Mouse (Mus musculus): Measurements from ENCODE around the gene Otud7b. TPM values are rescaled to one million over a fixed set of nuclear protein-coding genes. Genes with fewer than 3 reads are reported as not detected.
A peak's percentile ranks its signal among the peaks of the same experiment; 100 is the strongest.

Gene Otud7b
- polyA plus RNA-seq, 1 experiment from 2014 or later: 7.7 TPM

DNA sequence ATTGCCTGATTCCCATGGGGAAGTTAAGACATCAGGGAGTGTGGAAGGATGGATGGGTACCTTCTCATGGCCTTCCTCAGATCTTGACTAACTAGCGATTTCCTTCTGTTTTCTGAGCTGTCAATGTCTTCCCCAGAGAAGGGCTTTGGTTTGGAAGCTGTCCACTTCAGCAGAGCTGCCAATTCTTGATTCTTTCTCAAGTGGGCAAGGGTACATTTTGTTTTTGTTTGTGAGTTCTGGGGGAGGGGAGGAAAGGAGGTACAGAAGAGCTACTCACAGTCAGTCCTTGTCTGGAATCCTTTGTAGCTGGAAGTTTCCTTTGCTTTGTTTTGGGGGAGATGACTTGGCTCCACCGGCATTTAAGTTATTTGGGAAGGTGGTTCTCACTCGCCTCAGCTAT, 8.9 kb downstream of the Otud7b start:
- H3K4me3 ChIP-seq: no peak overlapping the region
- H3K27me3 ChIP-seq (replicated peaks): no peaks in the 10 kb centered on the region
- H3K36me3 ChIP-seq (replicated peaks): no peaks in the 10 kb centered on the region
- no peak overlapping the region for H3K9ac ChIP-seq
- H3K4me1 ChIP-seq: no peaks in the 10 kb centered on the region
- no peak overlapping the region for H3K27ac ChIP-seq
- no peak overlapping the region for H3K4me2 ChIP-seq
- no peaks in the 10 kb centered on the region for H3K9me3 ChIP-seq
- no peak for ATAC-seq (replicated peaks)
- WGBS: 75% methylated on average over 3 of the region's 3 CpGs

DNA sequence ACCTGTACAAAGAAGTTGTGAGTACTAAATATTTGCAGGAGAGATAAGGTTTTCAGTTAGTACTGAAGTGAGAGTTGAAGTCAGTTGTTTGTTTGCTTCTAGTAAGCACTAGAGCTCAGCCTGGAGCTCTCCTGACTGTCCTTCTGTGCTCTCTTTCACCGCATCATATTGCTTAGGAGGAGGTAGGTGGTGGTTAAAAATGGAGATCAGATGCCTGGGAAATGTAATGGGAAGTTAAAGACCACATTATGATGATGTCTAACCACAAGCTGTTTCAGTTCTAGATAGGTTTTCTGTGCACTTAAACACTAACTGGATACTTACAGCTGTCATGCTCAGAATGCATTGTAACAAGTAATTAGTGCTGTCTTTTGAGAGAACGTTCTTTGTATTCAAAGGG, 13.8 kb downstream of the Otud7b start:
- H3K4me2 ChIP-seq: no peak overlapping the region
- H3K27me3 ChIP-seq (replicated peaks): no peaks in the 10 kb centered on the region
- H3K9ac ChIP-seq: no peak overlapping the region
- no peaks in the 10 kb centered on the region for H3K9me3 ChIP-seq
- no peak overlapping the region for H3K27ac ChIP-seq
- no peak overlapping the region for H3K4me3 ChIP-seq
- 78% methylated on average over 2 of the region's 2 CpGs for WGBS
- ATAC-seq (replicated peaks): no peak
- no peaks in the 10 kb centered on the region for H3K4me1 ChIP-seq
- H3K36me3 ChIP-seq (replicated peaks): no peaks in the 10 kb centered on the region

DNA sequence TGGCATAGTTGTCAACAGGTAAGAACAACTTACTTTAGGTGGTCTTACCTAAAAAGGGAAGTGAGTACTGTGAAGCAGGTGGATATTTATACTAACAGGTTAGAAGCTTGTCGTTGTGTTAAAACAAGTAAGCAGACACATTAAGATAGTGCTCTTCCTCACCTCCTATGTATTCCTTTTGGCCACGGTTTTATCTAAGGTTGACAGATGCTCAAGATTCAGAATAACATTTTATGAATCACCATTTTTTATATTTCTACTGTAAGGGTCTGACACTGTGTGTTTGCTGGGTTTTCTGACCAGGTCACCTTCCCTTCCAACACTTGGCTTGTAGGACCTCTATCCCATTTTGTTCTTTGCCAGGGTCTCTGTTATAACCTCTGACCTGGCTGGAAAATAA, 14.4 kb downstream of the Otud7b start:
- no peaks in the 10 kb centered on the region for H3K4me1 ChIP-seq
- 96% methylated on average over 2 of the region's 2 CpGs for WGBS
- no peaks in the 10 kb centered on the region for H3K9me3 ChIP-seq
- no peak overlapping the region for H3K4me3 ChIP-seq
- no peaks in the 10 kb centered on the region for H3K36me3 ChIP-seq (replicated peaks)
- H3K4me2 ChIP-seq: no peak overlapping the region
- H3K27ac ChIP-seq: no peak overlapping the region
- no peak overlapping the region for H3K9ac ChIP-seq
- no peaks in the 10 kb centered on the region for H3K27me3 ChIP-seq (replicated peaks)
- no peak for ATAC-seq (replicated peaks)

DNA sequence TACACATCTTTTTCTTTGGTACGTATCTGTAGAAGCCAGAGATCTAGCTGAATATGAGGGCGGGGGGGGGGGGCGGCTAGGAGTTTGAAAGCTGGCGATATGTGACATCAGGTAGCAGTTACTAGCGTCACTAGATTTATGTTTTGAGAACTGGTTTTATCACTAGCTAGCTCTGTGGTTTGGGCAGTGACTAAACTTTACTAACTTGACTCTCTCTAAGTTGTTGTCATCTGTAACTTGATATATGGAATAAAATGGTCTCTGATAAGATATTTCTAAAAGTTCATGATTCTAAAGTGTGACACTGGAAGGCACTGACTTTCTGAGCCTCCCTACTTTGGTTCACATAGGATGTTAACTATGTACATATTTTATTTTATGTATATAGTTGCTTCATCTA, 19.9 kb downstream of the Otud7b start:
- Histone ChIP-seq H3K27ac (no peak overlapping the region), H3K4me2 (no peak overlapping the region)
- WGBS: 94% methylated on average over 5 of the region's 5 CpGs

DNA sequence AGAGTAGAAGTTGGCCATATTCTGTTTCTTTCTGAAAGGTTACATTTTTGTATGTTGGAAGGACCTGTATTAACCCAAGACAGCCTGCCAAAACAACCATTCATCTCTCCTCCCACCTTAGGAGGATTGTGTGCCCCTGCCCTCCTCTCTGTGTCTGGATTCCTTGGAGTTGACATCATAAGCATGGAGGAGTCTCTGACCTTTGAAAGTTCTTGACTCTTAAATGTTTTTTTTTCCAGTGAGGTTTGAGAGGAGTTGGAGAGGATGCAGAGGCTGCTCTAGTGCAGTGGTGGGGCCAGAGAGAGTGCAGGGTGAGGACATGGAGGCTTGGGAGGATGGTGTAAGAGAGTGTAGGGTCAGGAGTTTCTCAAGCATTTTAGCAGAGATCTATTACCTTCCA, 23.8 kb downstream of the Otud7b start:
- Histone ChIP-seq H3K9me3 (no peaks in the 10 kb centered on the region), H3K4me2 (no peak overlapping the region), H3K4me3 (no peak overlapping the region), H3K9ac (no peak overlapping the region), H3K36me3 (replicated peaks) (no peaks in the 10 kb centered on the region), H3K27ac (no peak overlapping the region), H3K4me1 (no peaks in the 10 kb centered on the region), H3K27me3 (replicated peaks) (no peaks in the 10 kb centered on the region)
- ATAC-seq (replicated peaks): no peak

More for the DNA sequence above, 19.9 kb downstream of the Otud7b start:
- H3K9me3 ChIP-seq: no peaks in the 10 kb centered on the region
- no peaks in the 10 kb centered on the region for H3K27me3 ChIP-seq (replicated peaks)
- no peak for ATAC-seq (replicated peaks)
- no peak overlapping the region for H3K4me3 ChIP-seq
- H3K4me1 ChIP-seq: no peaks in the 10 kb centered on the region
- H3K9ac ChIP-seq: no peak overlapping the region
- no peaks in the 10 kb centered on the region for H3K36me3 ChIP-seq (replicated peaks)

DNA sequence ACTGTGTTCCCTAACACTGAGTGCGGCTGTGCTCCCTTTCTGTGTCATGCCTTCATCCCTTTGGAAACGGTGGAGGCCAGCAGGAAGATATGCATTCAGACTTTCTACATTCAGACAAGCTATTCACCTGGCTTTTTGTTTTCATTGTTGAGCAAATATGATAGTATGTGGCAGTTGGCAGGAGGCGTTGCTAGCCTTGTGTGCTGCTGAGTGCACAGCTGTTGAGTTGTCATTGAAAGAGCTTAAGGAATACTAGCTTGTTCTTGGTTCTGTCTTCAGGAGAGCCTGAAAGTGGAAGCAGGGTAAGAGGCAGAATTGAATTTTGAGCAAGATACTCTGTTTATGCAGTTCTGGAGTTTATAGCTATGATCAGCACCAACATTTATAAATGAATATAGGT, 28.2 kb downstream of the Otud7b start:
- no peak for ATAC-seq (replicated peaks)
- Histone ChIP-seq H3K36me3 (replicated peaks) (no peaks in the 10 kb centered on the region), H3K4me3 (no peak overlapping the region), H3K9me3 (no peaks in the 10 kb centered on the region), H3K9ac (no peak overlapping the region), H3K4me2 (no peak overlapping the region), H3K27ac (no peak overlapping the region), H3K4me1 (no peaks in the 10 kb centered on the region), H3K27me3 (replicated peaks) (no peaks in the 10 kb centered on the region)
- 78% methylated on average over 3 of the region's 3 CpGs for WGBS

DNA sequence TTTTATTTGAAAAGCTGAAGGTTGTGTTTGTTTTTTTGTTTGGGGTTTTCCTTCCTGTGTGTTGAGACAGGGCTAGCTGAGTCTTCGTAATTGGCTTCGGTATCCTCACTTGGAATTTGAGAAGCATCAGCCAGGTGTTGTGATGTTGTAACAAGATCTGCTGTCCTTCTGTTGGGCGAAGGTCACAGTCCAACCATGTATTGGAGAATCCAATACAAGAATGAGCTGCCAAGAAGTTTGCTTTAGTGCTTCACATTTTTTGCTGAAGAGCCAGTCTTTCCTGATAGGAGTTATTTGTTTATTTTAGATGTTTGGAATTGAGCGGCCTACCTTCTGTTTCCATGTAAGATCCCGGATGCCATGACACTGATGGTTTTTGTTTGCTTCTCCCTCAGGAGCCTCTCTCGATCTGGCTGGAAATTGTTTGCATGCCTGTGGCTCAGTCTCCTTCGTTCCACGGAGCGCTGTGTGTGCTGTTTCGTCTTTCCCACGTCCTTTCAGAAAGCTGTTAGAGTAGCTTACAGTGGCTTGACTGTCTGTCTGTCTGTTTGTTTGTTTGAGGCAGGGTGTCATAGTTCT, 29.1 kb downstream of the Otud7b start:
- 75% methylated on average over 11 of the region's 11 CpGs for WGBS
- H3K9ac ChIP-seq: no peak overlapping the region
- no peaks in the 10 kb centered on the region for H3K9me3 ChIP-seq
- no peaks in the 10 kb centered on the region for H3K27me3 ChIP-seq (replicated peaks)
- no peak overlapping the region for H3K27ac ChIP-seq
- H3K4me1 ChIP-seq: no peaks in the 10 kb centered on the region
- H3K4me3 ChIP-seq: no peak overlapping the region
- H3K36me3 ChIP-seq (replicated peaks): no peaks in the 10 kb centered on the region
- H3K4me2 ChIP-seq: no peak overlapping the region
- no peak for ATAC-seq (replicated peaks)

DNA sequence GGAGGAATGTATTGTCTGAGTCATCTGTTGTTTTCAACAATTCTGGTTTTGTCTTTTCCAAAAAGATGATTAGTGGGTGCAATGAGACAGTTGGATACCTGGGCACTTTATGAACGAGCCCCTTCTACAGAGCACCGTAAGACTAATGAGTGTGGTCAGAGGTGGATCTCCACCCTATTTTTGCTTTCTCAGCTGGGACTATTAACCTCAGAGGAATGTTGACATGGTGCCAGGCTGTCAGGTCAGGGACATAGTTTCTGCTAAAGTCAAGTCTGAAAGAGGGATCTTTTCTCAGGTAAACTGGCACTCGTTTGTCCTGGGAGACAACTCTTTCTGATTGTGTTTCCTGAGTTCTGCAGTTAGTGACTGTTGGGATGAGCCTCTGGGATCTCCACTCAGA, 30.7 kb downstream of the Otud7b start:
- Histone ChIP-seq H3K9me3 (no peaks in the 10 kb centered on the region), H3K4me2 (no peak overlapping the region), H3K27ac (no peak overlapping the region), H3K9ac (no peak overlapping the region), H3K36me3 (replicated peaks) (no peaks in the 10 kb centered on the region), H3K27me3 (replicated peaks) (no peaks in the 10 kb centered on the region), H3K4me1 (no peaks in the 10 kb centered on the region), H3K4me3 (no peak overlapping the region)
- ATAC-seq (replicated peaks): no peak
- WGBS: 86% methylated on average over 3 of the region's 3 CpGs

DNA sequence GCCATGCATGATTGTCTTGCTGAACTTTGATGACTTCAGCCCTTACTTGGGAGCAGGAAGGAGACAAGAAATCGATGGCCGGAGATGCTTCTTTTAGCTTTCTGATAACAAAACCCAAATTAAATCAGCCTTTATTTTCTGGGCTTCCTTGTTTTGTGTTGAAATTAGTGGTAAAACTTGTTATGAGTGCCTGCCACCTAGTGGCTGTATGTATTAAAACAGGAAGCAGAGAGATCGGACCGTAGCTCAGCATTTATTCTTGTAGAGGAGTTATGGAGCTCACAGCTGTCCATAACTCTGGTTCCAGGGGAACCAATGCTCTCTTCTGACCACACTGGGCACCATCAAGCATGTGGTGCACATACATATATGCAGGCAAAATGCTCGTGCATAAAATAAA, 43.6 kb downstream of the Otud7b start:
- 15% methylated on average over 5 of the region's 5 CpGs for WGBS
- ATAC-seq (replicated peaks): 0 out of 2 replicates have a peak, but pooled peaks have one; percentile 56
- H3K9me3 ChIP-seq: no peaks in the 10 kb centered on the region
- no peaks in the 10 kb centered on the region for H3K27me3 ChIP-seq (replicated peaks)
- H3K4me2 ChIP-seq: no peak overlapping the region
- peak overlapping the region; percentile 22; the same call in 1 of the 2 replicates for H3K9ac ChIP-seq
- 0 out of 2 replicates have a peak overlapping the region, but pooled peaks have one; percentile 20 for H3K27ac ChIP-seq
- H3K36me3 ChIP-seq (replicated peaks): peaks cover 7% of the 10 kb centered on the region
- no peak overlapping the region for H3K4me3 ChIP-seq
- H3K4me1 ChIP-seq: no peaks in the 10 kb centered on the region

DNA sequence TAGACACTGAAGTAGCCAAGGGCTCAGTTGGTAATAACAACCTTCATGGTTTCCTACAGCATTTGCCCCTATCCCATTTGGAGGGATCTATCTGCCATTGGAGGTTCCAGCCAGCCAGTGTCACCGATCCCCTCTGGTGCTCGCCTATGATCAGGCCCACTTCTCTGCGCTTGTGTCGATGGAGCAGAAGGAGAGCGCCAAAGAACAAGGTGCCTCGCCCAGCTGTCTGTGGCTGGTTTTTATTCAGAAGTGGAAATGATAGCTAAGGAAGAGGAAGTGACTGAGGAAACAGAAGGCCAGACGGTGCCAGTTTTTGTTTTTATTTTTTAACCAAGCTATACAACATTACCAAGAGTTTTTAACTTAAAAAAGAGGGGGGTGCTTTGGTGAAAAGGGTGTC, 47.5 kb downstream of the Otud7b start:
- H3K4me3 ChIP-seq: no peak overlapping the region
- 87% methylated on average over 7 of the region's 7 CpGs for WGBS
- no peak for ATAC-seq (replicated peaks)
- H3K9ac ChIP-seq: no peak overlapping the region
- no peak overlapping the region for H3K27ac ChIP-seq
- H3K36me3 ChIP-seq (replicated peaks): peaks cover 14% of the 10 kb centered on the region; the same call in 1 of the 2 replicates
- no peaks in the 10 kb centered on the region for H3K9me3 ChIP-seq
- no peaks in the 10 kb centered on the region for H3K27me3 ChIP-seq (replicated peaks)
- H3K4me2 ChIP-seq: no peak overlapping the region
- no peaks in the 10 kb centered on the region for H3K4me1 ChIP-seq

DNA sequence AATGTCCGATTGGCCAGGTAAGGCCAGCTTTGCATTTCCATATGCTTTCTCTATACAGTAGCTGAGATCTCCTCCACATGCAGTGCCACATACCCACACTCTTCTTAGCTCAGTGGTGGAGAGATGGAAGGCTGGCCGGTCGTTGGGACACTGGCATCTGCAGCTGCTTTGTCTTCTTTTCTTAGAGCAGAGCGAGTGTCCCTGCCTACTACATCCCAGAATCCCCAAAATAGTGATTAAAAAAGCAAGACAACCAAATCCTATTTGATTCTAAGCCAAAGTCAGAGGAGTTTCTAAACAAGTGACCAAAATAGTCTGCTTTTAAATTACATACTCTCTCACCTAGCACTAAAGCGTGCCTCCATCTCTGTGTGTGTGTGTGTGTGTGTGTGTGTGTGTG, 48.3 kb downstream of the Otud7b start:
- no peak overlapping the region for H3K4me3 ChIP-seq
- no peak for ATAC-seq (replicated peaks)
- H3K4me1 ChIP-seq: no peaks in the 10 kb centered on the region
- no peak overlapping the region for H3K27ac ChIP-seq
- WGBS: 92% methylated on average over 5 of the region's 5 CpGs
- no peak overlapping the region for H3K9ac ChIP-seq
- H3K27me3 ChIP-seq (replicated peaks): no peaks in the 10 kb centered on the region
- peaks cover 14% of the 10 kb centered on the region; the same call in 1 of the 2 replicates for H3K36me3 ChIP-seq (replicated peaks)
- no peaks in the 10 kb centered on the region for H3K9me3 ChIP-seq
- no peak overlapping the region for H3K4me2 ChIP-seq

DNA sequence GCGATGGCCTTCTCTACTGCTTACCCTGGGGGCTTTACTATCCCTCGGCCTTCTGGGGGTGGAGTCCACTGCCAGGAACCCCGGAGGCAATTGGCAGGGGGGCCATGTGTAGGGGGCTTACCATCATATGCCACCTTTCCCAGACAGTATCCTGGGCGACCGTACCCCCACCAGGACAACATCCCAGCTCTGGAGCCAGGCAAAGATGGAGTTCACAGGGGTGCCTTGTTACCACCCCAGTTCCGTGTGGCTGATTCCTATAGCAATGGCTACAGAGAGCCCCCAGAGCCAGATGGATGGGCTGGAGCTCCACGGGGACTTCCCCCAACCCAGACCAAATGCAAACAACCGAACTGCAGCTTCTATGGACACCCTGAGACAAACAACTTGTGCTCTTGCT, 51.2 kb downstream of the Otud7b start:
- H3K4me1 ChIP-seq: peaks cover 2% of the 10 kb centered on the region
- no peak overlapping the region for H3K27ac ChIP-seq
- peaks cover 14% of the 10 kb centered on the region; the same call in 1 of the 2 replicates for H3K36me3 ChIP-seq (replicated peaks)
- H3K4me3 ChIP-seq: no peak overlapping the region
- no peak overlapping the region for H3K9ac ChIP-seq
- H3K9me3 ChIP-seq: no peaks in the 10 kb centered on the region
- WGBS: 87% methylated on average over 8 of the region's 8 CpGs
- no peak for ATAC-seq (replicated peaks)
- H3K4me2 ChIP-seq: no peak overlapping the region
- no peaks in the 10 kb centered on the region for H3K27me3 ChIP-seq (replicated peaks)

DNA sequence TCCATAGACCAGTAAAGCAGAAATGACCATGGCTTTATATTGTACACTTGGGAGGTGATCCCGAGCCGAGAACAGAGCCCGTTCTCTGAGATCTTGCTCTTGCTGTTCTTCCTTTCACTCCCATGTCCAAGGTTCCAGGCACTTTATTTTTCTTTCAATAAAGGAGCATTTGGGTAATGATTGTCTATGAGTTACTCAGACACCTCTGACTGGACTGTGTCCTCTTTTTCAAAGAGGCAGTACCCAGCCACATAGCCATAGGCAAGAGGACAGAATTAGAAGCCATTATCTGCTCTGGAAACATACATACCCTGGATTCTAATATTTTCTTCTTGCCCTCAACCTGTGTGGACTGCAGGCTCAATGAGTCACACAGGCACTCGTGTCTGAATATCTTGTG, 55.5 kb downstream of the Otud7b start:
- Histone ChIP-seq H3K4me1 (peaks cover 24% of the 10 kb centered on the region), H3K36me3 (replicated peaks) (peaks cover 9% of the 10 kb centered on the region; the same call in 1 of the 2 replicates), H3K9ac (no peak overlapping the region), H3K27ac (no peak overlapping the region), H3K9me3 (no peaks in the 10 kb centered on the region), H3K4me3 (no peak overlapping the region), H3K27me3 (replicated peaks) (no peaks in the 10 kb centered on the region), H3K4me2 (no peak overlapping the region)
- WGBS: 82% methylated on average over 4 of the region's 4 CpGs
- no peak for ATAC-seq (replicated peaks)

Data from midbrain, embryonic 15.5 days (tissue).